Mouse (Mus musculus): ENCODE measurements around the gene Hmgcs2. TPM values are rescaled to one million over a fixed set of nuclear protein-coding genes. Genes with fewer than 3 reads are reported as not detected.

Hmgcs2 gene
- total RNA-seq, 2 experiments from 2014 or later = 8.8 to 12.2 TPM

DNA sequence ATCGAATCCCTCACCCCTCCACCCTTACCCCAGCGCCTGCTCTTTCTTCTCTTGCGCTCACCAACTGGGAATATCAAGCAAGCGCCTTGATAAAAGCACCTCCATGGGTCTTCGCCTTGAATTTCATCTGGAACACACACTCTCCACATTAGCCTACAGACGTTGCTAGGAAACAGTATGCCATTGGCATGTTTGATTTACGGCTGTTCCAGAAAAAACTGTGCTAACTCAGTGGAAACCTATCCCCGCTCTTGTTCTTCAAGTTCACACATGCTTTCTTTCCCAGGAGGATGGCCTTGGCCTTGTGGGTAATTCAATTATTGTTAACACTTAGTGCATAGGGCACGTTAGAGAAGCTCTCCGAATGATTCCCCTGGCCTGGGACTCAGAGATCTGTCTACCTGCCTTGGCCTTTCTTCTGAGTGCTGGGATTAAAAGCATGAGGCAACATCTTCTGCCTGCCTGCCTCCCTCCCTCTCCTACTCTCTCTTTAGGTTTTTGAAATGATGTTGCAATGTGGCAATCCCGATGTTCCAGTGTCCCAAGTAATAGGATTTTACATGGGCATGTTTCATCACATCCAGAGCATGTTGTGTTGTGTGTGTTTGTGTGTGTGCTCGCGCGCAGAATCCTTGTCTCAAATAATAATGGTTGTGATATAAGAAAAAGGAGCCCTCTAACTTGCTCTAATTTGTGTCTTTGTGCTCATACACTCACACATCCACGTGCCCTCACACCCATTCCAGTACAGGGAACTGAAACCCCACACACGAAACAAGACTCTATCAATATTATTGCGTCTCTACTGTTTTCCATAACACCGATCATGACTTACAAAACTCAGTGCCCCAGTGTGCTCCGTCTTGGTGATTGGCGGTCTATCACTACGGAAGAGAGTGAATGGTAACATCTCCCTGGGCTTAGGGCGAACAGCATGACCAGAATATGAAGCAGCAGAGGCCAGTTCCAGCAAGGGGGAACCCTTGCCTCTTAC lies 56.7 kb downstream of the Hmgcs2 start:
- DNase-seq = no peak

DNA sequence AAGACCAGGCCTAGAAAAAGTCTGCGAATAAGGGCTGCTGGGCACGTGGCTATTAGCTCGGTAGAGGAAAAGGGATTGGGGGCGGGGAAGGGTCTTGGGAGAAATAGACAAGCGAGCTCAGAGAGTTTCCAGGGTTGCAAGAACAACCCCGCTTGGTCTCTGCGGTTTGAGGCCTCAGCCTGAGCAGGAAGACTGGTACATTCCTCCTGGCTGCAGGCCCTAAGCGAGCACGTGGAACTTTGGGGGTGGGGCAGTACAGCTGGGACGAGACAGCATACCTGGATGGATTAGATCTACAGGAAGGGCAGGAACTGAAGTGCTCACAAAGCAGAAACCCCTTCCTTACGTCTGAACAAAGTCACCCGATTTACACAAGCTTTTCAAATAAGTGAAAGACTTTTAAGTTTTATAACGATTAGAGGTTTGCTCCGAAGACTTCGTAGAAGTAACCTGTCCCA lies 58.4 kb downstream of the Hmgcs2 start:
- peak; percentile 68 to 69 for DNase-seq

DNA sequence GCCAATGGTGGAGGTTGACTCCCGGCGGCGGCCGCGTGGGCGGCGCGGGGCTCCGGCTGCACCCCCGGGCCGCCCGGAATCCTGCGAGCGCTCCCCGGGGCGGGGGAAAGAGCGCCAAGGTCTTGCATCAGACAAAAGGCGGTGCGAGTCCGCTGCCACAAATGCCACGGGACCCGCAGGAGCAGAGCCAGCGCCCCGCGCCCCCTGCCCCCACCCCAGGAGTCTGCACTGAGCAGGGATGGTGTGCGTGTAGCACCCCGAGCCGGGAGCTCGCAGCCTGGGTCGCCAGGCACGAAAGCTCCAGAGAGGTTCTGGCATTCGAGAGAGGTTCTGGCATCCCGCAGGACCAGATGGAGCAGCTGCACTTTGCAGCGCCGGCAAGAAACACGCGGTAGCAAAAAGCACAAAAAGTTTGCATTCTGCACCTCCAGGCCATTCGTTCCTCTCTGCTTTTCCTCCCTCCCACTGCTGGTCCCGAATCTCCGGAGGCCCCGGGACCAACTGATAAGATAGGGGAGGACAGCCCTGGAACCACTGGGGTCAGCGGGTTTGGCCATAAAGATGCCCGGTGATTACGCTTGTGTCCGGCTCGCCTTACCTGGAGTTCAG lies 59.0 kb downstream of the Hmgcs2 start:
- DNase-seq = peak; percentile 60 to 72

DNA sequence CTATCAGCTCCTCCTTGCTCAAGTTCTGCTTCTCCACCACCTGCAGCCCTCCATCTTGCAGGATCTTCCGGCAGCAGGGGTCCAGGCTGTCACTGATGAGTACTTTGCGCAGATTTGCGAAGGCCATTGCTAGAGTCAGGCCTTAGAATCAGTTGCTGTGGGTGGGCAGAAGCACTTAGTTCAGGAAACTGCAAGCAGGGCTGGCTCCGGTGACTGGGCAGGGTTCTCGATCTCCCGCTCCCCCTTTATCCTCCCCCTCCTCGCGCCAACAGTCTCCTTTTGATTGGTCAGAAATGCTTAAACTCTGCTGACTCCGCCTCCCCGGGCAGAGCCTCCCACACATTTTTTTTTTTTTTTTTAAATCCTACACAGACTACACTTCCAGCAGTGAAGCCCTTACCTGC lies 59.5 kb downstream of the Hmgcs2 start, which contains the start of gene Phgdh:
Phgdh (minus strand) TSS at position 285 of the 404 bp plus-strand sequence.
- DNase-seq = peak; percentile 69 to 73

DNA sequence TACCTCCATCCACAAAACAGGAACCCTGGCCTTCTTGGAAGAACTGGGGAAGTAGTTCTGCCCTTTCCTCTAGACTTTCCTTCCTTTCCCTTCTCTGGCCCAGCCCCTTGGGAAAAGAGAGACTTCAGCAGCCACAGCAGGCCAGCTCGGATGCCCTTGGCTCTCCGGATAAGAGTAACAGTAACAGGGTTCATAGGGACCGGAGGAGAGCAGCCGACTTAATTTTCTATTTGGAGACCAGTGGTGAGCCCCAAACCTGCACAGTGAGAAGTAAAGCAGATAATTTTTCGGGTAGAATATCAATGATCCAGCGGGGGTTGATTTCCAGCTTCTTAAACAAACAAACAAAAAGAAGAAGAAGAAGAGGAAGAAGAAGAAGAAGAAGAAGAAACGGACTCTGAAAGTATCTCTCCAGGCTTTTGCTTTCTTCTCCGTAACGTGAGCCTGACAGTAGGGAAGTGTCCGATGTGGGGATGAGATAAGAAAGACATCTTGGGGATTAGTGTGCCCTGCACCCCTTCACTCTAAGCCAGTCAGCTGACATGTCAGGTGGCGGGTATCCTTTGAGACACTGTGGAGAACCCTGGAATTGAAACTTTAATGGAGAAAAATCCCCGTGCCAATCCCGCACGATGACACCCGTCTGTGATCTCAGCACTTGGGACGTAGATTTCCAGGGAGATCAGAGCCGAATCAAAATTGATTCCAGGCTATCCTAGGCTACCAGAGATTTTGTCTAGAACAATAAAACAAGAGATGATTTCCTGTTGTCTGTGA lies 60.8 kb downstream of the Hmgcs2 start:
- DNase-seq = no peak

DNA sequence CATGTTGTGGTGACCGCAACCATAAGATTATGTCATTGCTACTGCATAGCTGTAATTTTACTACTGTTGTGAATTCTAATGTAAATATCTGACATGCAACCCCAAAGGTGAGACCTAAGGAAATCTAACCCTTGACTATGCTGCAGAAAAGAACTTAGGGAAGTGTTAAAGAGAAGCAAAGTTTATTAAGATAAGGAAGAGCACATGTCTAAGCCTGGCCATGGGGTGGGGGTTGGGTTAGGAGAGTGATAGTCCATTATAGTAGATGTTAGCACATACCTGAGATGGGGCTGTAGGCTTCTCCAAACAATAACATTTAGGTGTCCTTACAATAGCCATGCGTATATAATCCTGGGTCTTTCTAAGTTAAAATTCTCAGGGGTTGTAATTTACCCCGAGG lies 63.0 kb downstream of the Hmgcs2 start:
- no peak for DNase-seq

DNA sequence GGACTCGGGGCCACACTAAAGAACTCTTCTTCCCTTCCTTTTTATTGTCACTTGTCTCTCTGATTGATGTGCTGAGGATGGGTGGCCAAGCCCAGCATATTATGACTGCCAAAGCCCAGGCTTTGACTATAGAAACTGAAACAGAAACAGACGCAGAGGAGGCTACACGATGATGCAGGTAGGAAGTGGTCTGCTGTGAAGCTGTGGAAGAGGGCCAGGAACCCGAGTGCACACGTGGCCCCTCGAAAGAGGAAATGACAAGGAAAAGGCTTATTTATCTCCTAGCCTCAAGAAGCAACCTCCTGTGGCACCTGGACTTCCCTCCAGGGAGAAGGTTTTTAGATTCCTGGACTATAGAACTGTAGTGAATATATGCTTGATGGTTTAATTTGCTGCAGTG lies 67.9 kb downstream of the Hmgcs2 start:
- no peak for DNase-seq

DNA sequence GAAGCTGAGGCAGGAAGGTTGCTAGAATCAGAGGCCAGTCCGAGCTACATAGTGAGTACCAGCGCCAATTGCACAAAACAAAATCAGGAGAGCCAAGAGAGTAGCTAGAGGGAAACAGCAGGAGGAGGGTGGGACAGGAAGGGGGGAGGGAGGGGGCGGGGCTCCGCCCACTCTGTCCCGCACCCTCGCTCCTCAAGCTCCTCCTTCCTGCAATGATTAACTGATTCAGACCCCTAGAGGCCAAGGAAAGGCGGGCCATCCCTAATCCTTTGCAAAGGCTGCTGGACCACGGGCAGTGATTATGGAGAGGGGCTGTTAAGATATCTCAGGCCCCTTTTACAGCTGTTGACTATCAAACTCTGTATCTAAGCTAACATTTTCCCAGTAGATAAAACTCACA lies 68.5 kb downstream of the Hmgcs2 start:
- no peak for DNase-seq

DNA sequence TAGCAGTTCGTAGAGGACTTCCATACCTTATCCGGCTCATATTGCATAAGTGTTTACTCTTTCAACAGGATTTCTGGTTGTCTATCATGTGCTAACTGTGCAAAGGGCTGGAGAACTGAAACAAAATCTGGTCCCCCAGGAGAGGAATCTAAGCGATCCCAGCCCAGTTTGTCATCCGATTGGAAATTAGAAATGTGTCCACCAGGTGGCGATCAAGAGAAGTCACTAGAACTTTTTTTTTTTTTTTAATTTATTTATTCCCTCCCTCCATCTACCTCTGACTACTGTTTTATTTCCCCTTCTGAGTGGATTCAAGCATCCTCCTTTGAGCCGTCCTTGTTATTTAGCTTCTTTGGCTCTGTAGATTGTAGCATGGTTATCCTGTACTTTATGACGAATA lies 73.7 kb downstream of the Hmgcs2 start:
- DNase-seq = peak; percentile 46 to 73

DNA sequence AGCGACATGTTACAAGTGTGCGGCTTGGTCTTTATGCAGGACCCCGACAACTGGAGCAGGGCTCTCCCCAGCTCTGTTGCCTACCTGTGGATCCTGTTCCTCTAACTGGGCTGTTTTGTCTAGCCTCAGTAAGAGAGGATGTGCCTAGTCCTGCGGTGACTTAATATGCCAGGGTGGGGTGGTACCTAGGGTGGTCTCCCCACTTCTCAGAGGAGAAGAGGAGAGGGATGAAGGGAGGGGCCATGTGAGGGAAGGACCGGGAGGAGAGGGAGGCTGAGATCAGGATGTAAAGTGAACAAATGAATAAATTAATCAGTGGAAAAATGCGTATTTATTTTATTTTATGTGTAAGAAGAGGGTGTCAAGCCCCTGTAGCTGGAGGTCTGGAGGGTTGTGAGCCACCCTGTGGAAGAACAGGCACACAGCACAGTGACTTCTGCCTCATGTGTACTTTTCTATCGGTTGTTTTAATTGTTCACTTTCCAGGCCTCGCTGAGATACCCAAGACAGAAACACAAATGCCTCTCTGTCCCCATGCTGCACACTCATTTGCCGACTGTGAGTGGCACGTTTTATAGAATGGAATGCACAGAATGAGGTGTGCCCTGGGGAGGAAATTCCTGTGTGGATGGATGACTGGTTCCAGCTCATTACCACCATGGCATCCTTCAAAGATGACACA lies 75.2 kb downstream of the Hmgcs2 start:
- DNase-seq = no peak

DNA sequence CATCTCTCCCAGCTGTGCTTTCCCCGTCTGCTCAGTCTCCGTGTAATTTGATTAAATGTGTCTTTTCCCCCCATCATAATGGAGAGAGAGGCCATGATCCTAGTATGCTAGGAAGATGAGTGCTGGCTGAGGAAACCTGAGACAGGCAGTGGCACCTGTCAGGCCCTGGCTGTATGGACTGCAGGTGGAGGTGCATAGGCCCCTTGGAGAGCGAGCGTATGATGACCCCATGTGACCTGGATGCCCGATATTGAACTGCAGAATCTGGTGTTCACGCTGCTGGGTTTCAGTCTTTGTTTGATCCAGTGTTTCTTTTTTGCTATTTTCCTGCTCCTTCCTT lies 75.8 kb downstream of the Hmgcs2 start:
- DNase-seq = no peak

DNA sequence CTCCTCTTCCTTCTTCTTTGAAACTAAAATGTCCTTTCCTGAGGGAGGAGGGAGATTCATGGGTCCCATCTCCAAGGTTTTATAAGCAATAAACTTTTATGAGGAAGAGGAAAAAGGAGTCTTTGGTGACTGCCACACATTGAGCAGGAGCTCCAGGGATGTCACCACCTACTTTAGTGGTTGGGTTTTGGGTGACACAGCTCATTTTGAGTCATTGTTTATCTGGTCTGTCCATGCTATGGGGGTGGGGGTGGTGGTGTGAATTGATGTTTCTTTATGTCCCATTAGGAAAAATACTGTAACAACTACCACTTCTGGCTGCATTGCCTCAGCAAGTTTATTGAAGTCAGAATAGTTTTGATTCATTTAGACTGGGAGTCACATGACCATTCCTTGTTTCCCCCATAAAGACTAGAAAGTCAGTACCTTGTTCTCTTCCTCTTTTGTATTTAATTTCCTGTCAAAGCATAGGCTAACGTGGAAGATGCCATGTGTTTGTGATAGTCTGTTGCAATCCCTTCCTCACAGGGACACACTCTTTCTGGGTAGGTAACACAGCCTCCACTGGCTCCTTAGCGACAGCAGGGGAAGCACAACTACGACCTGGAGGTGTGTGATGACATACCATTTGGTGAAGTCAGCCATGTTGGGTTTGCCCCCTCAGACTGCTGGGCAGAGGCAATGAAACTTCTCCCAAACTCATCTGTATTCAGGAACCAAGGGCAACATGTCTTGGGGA lies 76.6 kb downstream of the Hmgcs2 start:
- DNase-seq = no peak

Other genes starting within 250 kb of the Hmgcs2 start
- gene Adam30, start 119.8 kb upstream of the Hmgcs2 start, total RNA-seq (2021) = not detected
- gene Reg4, start 58.3 kb upstream of the Hmgcs2 start, total RNA-seq (2021) = not detected
- 10 to 100 TPM; 14.7 to 16.0 TPM for gene Phgdh, start 59.6 kb downstream of the Hmgcs2 start, total RNA-seq (2021)
- gene Zfp697, start 102.0 kb downstream of the Hmgcs2 start, total RNA-seq (2021) = 1 to 10 TPM; 5.1 to 5.8 TPM
- not detected for gene Gm4450, start 176.7 kb downstream of the Hmgcs2 start, total RNA-seq (2021)
- not detected for gene Hsd3b4, start 230.1 kb downstream of the Hmgcs2 start, total RNA-seq (2021)